Mouse (Mus musculus) embryo, embryonic 11.5 days (tissue): ENCODE data around the gene E2f4.
A peak's percentile ranks its signal among the peaks of the same experiment; 100 is the strongest.

ENCODE experiments used
- DNase-seq: peaks from one replicate; pipeline ENCODE4 v3.0.0-alpha.2; 2012; ENCODE audit warnings: low read depth, low spot score

Gene E2f4

GRCm38 (mm10) chr8:105347428-105348221 lies 50.2 kb downstream of the E2f4 start, which contains the start of gene Fhod1:
Fhod1 (minus strand) TSS chr8:105347953.
- peak; percentile 94 for DNase-seq

DNA sequence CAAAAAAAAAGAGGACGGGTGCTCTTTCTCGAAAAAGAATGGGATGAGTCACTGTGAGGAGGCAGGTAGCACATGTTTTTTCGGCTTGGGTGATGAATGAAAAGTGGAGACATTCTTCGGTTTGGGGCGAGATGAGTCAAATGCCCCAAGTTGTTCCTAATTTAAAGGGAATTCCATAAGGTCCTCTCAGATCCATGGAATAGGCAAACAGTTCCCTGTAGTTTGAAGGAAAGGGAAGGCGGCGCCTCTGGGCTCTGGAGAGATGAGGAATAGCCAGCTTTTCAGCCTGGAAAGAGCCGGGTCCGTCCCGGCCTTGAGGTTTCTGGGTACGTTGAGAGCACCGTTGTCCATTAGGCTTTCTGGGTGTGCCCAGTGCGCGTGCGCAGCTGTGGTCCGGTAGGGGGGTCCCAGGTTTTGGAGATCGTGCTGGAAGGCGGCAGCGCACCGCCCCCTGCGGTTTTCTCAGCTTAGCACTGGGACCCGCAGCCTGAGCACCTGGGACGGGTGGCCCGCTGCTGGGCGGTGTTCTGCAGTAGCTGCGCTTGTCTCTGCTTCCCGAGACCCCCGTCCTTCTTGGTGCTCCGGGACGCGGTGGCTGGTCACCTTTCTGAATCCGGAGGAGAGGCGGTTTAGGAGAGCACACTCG lies 51.1 kb downstream of the E2f4 start, which contains the start of gene Slc9a5:
Gene Slc9a5 (plus strand): TSS at position 394 of the 646 bp plus-strand sequence.
- DNase-seq: peak; percentile 69

GRCm38 (mm10) chr8:105349096-105349771 lies 51.8 kb downstream of the E2f4 start:
- no peak for DNase-seq

GRCm38 (mm10) chr8:105350186-105350585 lies 52.7 kb downstream of the E2f4 start:
- DNase-seq: no peak

DNA sequence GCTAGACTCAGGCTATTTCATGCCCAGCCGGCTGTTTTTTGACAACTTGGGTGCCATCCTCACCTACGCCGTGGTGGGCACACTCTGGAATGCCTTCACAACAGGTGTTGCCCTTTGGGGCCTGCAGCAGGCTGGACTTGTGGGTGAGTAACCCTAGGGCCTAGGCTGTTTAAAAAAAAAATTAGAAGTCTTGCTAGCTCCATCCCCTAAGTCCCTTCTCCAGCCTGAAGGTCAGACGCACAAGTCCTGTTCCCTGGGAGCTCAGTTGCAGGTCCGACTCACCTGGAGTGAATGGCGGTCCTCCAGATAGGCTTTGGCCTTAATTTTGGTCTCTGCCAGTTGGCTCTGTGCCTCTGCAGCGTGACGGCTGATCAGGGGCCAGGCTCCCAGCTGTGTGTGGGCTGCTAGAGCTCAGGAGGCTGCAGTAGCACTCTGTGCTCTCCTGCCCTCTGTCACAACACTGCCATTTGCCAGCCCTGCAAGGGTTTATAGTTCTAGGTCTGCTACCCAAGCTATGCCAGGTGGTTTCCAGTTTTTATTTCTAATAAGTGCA lies 56.2 kb downstream of the E2f4 start:
- no peak for DNase-seq

DNA sequence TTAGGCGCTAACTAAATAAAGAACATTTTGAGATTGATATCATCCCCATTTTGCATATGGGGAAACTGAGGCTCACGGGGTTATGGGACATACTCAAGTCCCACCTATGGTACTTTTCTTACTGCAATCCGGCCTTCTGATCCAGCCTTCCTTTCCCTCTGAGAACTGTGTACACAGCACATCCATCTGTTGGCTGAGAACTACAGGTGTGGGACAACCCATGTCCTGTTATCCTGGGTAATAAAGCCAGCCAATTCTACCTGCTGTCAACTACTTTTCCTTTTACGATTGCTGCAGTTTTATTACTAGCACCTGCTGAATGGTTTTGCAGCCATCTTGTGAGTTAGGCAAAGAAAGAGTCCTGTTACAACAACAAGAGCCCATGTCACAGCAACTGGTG lies 57.1 kb downstream of the E2f4 start:
- no peak for DNase-seq
